Mouse (Mus musculus): ENCODE measurements at regions not wholly inside any gene's neighbourhood (a gene's known extent, or its start where the extent isn't known, plus 50 kb on each side); places are given as distances from the start of the nearest gene placed in this dataset.

- no peak for DNase-seq (ENCODE audit: extremely low spot score, low read depth, low spot score)
These were observed 124.1 kb downstream of the Edn3 start for GRCm38 (mm10) chr2:174884232-174885225.

GRCm38 (mm10) chr2:174892658-174893057, 117.4 kb upstream of the Gm14444 start:
- no peak for DNase-seq (ENCODE audit: extremely low spot score, low read depth, low spot score)

- no peak for DNase-seq (ENCODE audit: extremely low spot score, low read depth, low spot score)
These were observed 112.6 kb upstream of the Gm14444 start for GRCm38 (mm10) chr2:174897424-174897823.

- DNase-seq (ENCODE audit: extremely low spot score, low read depth, low spot score): no peak
These were observed 109.9 kb upstream of the Gm14444 start for GRCm38 (mm10) chr2:174899940-174900670.

GRCm38 (mm10) chr2:174900671-174900991, 109.4 kb upstream of the Gm14444 start:
- peak; percentile 39 for DNase-seq (ENCODE audit: extremely low spot score, low read depth, low spot score)

GRCm38 (mm10) chr2:174901801-174902200, 108.2 kb upstream of the Gm14444 start:
- DNase-seq (ENCODE audit: extremely low spot score, low read depth, low spot score): no peak

- DNase-seq (ENCODE audit: extremely low spot score, low read depth, low spot score): no peak
These were observed 106.4 kb upstream of the Gm14444 start for GRCm38 (mm10) chr2:174903627-174904026.

GRCm38 (mm10) chr2:174905865-174906639, 104.0 kb upstream of the Gm14444 start:
- DNase-seq (ENCODE audit: extremely low spot score, low read depth, low spot score): peak; percentile 49

- DNase-seq (ENCODE audit: extremely low spot score, low read depth, low spot score): no peak
These were observed 92.7 kb upstream of the Gm14444 start for GRCm38 (mm10) chr2:174917146-174917905.

- no peak for DNase-seq (ENCODE audit: extremely low spot score, low read depth, low spot score)
These were observed 92.1 kb upstream of the Gm14444 start for GRCm38 (mm10) chr2:174917975-174918374.

- no peak for DNase-seq (ENCODE audit: extremely low spot score, low read depth, low spot score)
These were observed 87.8 kb upstream of the Gm14444 start for GRCm38 (mm10) chr2:174922208-174922607.

- DNase-seq (ENCODE audit: extremely low spot score, low read depth, low spot score): no peak
These were observed 80.3 kb upstream of the Gm14444 start for GRCm38 (mm10) chr2:174929718-174930117.

GRCm38 (mm10) chr2:174932137-174933012, 77.7 kb upstream of the Gm14444 start:
- peak; percentile 61 for DNase-seq (ENCODE audit: extremely low spot score, low read depth, low spot score)

GRCm38 (mm10) chr2:174933013-174933353, 77.1 kb upstream of the Gm14444 start:
- DNase-seq (ENCODE audit: extremely low spot score, low read depth, low spot score): no peak

- DNase-seq (ENCODE audit: extremely low spot score, low read depth, low spot score): no peak
These were observed 73.4 kb upstream of the Gm14444 start for GRCm38 (mm10) chr2:174936665-174937064.

GRCm38 (mm10) chr2:174937930-174938329, 72.1 kb upstream of the Gm14444 start:
- no peak for DNase-seq (ENCODE audit: extremely low spot score, low read depth, low spot score)

- no peak for DNase-seq (ENCODE audit: extremely low spot score, low read depth, low spot score)
These were observed 67.8 kb upstream of the Gm14444 start for GRCm38 (mm10) chr2:174942221-174942620.

- no peak for DNase-seq (ENCODE audit: extremely low spot score, low read depth, low spot score)
These were observed 61.9 kb upstream of the Gm14444 start for GRCm38 (mm10) chr2:174948106-174948505.
